Mouse (Mus musculus) urinary bladder, postnatal 36 days (tissue): ENCODE measurements around the gene Tmcc2.

Experiments used
- DNase-seq, 2 experiments: peaks; one replicate each; pipeline ENCODE4 v3.0.0; 2022; ENCODE audit warnings: low spot score in 2 of 2, mixed read lengths in 1 of 2

The Tmcc2 gene

DNA sequence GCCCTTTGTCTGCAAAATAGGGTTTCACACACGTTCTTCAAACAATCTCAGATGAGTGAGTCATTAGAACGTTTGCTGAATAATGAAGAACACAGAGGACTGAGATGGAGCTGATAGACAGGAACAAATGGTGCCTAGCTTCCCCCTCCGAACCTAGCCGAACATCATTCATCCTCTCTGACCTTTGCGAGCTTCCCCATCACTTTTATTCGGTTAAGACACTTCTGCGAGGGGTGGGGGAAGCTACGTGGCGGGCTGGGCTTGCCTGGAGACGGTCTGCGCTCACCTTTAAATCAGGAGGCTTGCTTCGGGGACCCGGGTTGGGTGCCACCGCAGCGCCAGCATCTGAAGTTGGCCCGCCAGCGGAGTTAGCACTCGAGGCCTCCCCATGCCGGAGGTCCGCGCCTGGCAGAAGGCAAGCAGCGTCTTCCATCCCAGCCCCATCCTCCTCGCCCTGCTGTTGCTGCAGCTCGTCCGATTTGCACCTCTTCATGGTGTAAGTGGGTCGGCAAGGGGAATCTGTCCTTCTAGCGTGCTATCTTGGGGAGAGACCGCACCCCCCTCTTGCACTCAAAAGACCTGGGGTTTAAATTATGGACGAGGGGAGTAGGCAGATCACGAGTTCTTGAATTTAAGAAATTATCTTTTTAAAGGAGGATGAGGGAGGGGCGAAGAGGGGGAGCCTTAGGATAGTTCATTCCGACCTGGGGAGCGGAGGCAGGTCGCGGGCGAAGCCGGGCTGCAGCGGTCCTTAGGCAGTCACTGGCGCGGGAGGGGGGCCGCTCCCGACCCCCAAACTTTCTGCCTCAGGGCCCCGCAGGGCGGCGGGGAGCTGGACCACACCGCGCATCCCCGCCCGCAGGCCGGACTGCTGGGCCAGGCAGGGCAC is at the start of gene Tmcc2:
TSS of gene Tmcc2 (minus strand) at position 591 of the 889 bp plus-strand sequence.
- no peak for DNase-seq

- no peak for DNase-seq
Observed at GRCm38 (mm10) chr1:132437389-132437788, 46.3 kb upstream of the Tmcc2 start.

GRCm38 (mm10) chr1:132436960-132437359 is 45.9 kb upstream of the Tmcc2 start:
- no peak for DNase-seq

DNA sequence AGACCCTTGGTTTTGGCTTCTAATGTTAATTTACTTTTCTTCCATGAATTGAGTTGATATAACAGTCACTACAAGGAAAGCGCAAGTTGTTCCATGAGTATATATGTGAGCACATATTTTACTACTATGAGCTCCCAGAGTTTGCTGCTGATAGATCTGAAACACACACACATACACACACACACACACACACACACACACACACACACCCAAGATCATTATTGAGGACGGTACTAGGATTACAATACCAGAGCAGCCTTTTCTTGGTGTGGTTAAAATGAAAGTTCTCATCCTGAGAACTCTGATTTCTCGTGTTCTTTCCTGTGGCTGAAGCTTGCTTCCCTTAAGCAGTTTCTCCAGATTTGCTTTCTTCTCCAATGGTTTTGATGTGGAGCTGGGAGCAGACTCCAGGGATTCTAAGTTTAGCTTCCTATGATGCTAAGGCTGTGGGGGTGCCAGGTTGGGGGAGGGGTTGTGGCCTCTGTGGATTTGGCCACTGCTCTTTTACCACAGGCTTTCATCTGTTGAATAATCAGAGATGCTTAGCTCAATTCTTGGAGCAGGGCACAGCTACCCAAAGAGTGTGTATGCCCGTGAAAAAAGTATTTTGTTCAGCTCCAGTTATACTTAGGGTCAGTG is 45.4 kb upstream of the Tmcc2 start:
- no peak for DNase-seq

DNA sequence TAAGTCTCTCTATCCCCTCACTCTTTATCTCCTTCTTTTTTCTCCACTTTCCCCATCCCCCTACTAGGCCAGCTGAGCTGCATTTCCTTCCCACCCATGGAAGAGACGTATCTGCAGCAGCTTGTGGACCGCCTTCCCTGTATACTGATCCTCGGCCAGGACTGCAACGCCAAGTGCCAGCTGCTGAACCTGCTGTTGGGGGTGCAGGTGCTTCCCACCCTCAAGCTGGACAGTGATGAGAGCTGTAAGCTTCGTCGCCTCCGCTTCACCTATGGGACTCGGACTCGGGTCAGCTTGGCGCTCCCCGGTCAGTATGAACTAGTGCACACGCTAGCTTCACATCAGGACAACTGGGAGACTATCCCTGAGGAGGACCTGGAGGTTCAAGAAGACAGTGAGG is 43.0 kb upstream of the Tmcc2 start:
- DNase-seq, result no peak

DNA sequence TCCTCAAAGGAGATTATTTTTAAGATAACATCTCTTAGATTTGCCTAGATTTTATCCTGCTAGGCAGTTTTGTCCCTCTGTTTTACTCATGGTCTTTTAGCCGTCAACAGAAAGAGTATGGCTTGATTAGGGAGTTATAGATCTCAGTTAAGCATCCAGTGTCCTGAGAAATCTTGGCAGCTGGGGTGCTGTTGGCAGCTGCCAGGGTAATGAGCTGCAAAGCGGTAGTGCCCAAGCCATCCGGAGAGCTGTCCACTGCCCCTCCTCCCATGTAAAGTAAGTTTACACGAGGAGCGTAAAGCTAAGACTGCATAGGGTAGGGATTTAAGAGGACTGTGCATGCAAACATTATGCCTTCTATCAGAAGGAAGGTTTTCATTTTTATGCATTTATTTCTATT is 42.3 kb upstream of the Tmcc2 start:
- no peak for DNase-seq

GRCm38 (mm10) chr1:132431716-132432115 is 40.6 kb upstream of the Tmcc2 start:
- peak in 1 of 2 experiments; percentile 24 for DNase-seq

GRCm38 (mm10) chr1:132430818-132431217 is 39.7 kb upstream of the Tmcc2 start:
- no peak for DNase-seq

GRCm38 (mm10) chr1:132425600-132425999 is 34.5 kb upstream of the Tmcc2 start:
- no peak for DNase-seq

DNA sequence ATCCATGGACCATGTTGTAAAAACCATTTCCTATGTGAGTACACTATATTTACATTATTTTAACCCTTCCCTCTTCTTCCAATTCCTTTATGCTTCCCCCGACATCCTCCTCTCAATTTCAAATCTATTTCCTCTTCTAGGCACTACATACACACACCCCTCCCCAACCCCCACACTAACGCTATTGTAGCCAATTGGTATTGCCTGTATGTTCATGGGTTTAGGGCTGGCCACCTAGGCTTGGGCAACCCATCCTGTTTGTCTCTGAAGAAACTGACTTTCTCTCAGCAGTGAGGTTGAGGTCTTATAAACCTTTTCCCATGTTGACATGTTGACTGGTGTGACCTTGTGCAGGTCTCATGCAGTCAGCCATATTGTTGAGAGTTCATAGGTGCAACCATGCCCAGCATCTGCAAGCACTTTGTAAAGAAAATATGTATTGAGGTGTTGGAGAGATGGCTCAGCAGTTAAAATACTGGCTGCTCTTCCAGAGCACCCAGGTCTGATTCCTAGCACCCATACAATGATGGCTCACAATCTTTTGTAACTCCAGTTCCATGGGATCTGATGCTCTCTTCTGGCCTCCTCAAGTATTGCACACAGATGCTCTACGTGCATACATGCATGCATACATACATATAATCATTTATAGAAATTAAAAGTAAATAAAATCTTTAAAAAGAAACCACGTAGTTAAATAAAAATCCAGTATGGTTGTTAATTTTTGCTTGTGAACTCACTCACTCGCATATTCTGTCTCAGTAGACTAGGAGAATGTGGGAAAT is 32.0 kb upstream of the Tmcc2 start:
- no peak for DNase-seq

DNA sequence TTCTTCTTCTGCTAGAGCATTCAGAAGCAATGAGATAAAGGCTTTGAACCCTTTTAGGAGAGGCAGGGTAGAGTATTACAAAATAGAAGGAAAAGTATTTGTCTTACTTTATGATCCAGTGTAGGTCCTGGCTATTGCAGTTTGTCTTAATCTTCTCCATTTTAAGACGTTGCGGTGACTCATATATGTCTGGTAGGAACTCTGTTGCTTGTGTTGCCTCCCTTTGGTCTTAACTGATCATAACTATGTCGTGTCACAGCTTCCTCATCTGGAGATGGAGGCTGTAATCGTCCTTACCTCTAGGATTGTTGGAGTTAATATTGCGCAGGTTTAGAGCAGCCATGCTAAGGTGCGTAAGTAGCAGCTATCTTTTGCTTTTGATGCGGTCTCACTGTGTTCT is 29.6 kb upstream of the Tmcc2 start:
- DNase-seq, result no peak

DNA sequence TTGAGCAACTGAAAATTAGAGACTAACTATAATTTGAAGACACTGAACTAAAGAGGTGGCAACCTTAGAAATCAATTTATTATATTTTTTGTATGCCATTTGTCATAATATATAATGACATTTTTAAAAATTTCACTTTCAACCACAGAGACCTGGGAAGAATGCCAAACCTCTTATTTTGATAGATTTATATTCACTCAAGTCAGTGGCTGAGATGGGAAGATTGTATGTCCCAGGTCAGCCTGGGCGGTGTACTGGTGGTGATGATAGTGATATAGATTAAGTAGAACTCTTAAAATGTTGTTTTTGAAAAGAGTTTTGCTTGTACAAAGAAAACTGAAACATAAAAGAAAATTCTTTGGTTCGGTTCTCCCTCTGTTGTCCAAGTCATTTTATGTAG is 29.1 kb upstream of the Tmcc2 start:
- no peak for DNase-seq

GRCm38 (mm10) chr1:132417319-132418251 is 26.5 kb upstream of the Tmcc2 start, which contains the start of gene Dstyk:
TSS of gene Dstyk (plus strand) at chr1:132417555.
- DNase-seq, result peak; percentile 87 to 93

DNA sequence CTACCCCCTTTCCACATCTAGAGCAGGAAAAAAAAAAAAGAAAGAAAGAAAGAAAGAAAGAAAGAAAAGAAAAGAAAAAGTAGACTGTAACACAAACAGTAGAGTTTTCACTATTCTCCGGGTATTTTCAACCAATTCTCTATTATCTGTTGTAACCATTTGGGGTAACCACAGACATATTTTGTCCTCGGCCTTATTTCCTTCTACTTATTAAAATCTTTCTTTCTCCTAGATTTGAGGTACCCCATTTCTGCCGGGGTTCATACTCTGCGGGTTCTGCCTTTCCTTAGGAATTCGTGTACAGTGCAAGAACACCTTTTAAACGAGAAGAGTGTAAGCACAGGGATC is 25.8 kb upstream of the Tmcc2 start:
- DNase-seq, result no peak

DNA sequence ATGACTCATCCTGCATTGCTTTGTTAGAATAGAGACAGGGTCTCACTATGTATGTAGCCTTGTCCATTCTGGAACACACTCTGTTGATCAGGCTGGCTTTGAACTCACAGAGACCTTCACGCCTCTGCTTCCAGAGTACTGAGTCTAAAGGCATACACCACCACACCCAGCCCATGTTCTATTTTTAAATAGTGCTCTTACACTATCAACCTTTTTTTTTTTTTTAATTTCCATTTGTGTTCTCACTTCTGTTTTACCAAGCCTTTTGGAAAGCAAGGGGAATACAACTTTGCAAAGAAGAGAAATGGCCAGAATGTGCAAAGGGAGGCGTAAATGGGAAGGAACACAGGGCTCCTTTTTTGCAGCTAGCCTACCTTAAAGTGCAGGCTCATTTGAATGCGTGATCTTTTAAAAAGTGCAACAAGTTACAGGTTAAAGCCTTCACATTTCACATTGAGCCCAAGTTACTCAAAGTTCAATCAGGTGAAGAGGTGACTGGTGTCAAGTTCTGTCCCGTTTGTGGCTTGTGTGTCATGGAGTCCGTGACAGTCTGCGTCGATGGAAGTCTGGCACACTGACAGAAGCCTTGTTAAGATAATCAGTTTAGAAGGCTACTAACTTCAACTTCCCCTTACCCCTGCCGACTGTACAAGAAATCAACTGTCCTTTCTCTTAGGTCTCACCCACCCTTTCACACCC is 25.3 kb upstream of the Tmcc2 start:
- DNase-seq, result no peak

DNA sequence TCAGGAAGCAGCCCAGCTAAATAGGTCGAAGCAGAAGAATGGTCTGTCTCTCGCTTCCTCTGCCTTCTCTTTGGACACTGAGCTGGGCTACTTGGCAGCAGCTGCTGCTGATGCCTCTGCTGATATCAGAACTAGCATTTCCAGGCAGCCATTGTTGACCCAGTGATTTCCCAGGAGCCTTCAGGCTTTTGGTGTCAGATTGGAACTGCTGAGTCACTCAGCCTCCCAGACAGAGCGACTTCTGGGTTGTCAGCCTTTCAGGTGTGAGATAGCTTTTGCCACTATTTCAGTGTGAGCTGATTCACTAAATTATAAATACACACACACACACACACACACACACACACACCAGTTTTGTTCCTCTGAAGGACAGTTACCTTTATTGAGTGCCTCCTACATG is 19.6 kb upstream of the Tmcc2 start:
- DNase-seq, result peak in 1 of 2 experiments; percentile 45

GRCm38 (mm10) chr1:132401843-132402242 is 10.8 kb upstream of the Tmcc2 start:
- no peak for DNase-seq

DNA sequence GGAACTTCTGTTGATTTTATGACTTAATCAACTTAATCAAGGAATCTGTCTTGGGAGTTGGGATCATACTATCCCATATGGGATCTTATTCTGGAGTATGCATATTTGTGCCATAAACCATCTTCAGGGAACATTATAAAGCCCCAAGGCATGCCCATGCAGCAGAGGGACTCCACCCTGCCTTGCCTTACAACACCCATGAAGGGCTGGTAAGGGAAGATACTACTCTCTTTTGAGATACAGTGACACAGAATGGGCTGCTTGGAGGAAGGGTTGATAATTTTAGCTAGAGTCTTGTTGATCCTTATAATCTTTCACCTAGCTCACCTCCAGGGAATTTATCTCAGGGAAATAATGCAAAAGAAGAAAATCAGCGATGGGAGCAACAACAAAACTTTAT is 9.5 kb upstream of the Tmcc2 start:
- no peak for DNase-seq

- no peak for DNase-seq
Observed at GRCm38 (mm10) chr1:132396705-132397104, 5.6 kb upstream of the Tmcc2 start.

- DNase-seq, result no peak
Observed at GRCm38 (mm10) chr1:132392872-132393271, 1.8 kb upstream of the Tmcc2 start.

GRCm38 (mm10) chr1:132391580-132392022 is 520 bp upstream of the Tmcc2 start:
- DNase-seq, result peak in 1 of 2 experiments; percentile 64
